Mouse (Mus musculus) midbrain, postnatal 0 days (tissue): ENCODE results near the gene C1rl. TPM values are rescaled to one million over a fixed set of nuclear protein-coding genes. Genes with fewer than 3 reads are reported as not detected.
"Not testable (repeated sequence)": the region's sequence is repeated elsewhere in the genome, so short reads cannot be mapped to it uniquely, and the experiment has no call there.

Experiments
- ATAC-seq: fragments of 200-750 bp; cut with Nextera tagmentation; 2 replicates; pipeline ENCODE4 v1.8.0; 2017; ENCODE audit warnings: moderate number of reproducible peaks, mild to moderate bottlenecking, moderate TSS enrichment, moderate library complexity; ENCODE audit not compliant: low FRiP score
- DNase-seq: peaks from one replicate; pipeline ENCODE4 v3.0.0-alpha.2; 2015; ENCODE audit warnings: low spot score
- H3K27ac ChIP-seq: fragments of 300-500 bp; sonication (generic); 2 replicates; pipeline ENCODE4 v1.5.1; 2014; ENCODE audit warnings: low read depth, mild to moderate bottlenecking, low read length, mixed read lengths
- H3K27me3 ChIP-seq: fragments of 300-500 bp; sonication (generic); 2 replicates; pipeline ENCODE4 v1.6.1; 2014; ENCODE audit warnings: low read length, control low read depth, mixed read lengths; ENCODE audit not compliant: insufficient read depth
- H3K36me3 ChIP-seq: fragments of 300-500 bp; sonication (generic); 2 replicates; pipeline ENCODE4 v1.6.1; 2014; ENCODE audit warnings: low read length, control low read depth, mixed read lengths; ENCODE audit not compliant: insufficient read depth
- H3K4me1 ChIP-seq: fragments of 300-500 bp; sonication (generic); 2 replicates; pipeline ENCODE4 v1.6.1; 2014; ENCODE audit warnings: mild to moderate bottlenecking, control low read depth, antibody characterized with exemption, low read length, mixed read lengths; ENCODE audit not compliant: insufficient read depth
- H3K4me2 ChIP-seq: fragments of 300-500 bp; sonication (generic); 2 replicates; pipeline ENCODE4 v1.6.1; 2014; ENCODE audit warnings: low read depth, mild to moderate bottlenecking, low read length, mixed read lengths; ENCODE audit not compliant: poor library complexity, severe bottlenecking
- H3K4me3 ChIP-seq: fragments of 300-500 bp; sonication (generic); 2 replicates; pipeline ENCODE4 v1.5.1; 2014; ENCODE audit warnings: low read depth, mild to moderate bottlenecking, low read length, moderate library complexity
- H3K9ac ChIP-seq: fragments of 300-500 bp; sonication (generic); replicated peaks from 2 replicates; pipeline ENCODE4 v1.6.1; 2014; ENCODE audit warnings: mild to moderate bottlenecking, low read length, moderate library complexity, mixed read lengths; ENCODE audit not compliant: poor library complexity, severe bottlenecking
- H3K9me3 ChIP-seq: fragments of 300-500 bp; sonication (generic); 2 replicates; pipeline ENCODE4 v1.6.1; 2016; ENCODE audit warnings: low read length, control low read depth
- CTCF ChIP-seq: IDR thresholded peaks from 2 replicates; pipeline ENCODE4 v1.5.1; 2016; ENCODE audit warnings: antibody characterized with exemption, mild to moderate bottlenecking
- WGBS: fragments of 180-500 bp; shearing (Covaris S2); extraction: QIAGEN DNeasy Blood & Tissue Kit; methylation state at CpG from one replicate; pipeline ENCODE4 v1.1.7; 2014; 5-methylcytosine and 5-hydroxymethylcytosine counted together
- polyA plus RNA-seq: library from polyadenylated mRNA; unstranded; fragments of >200 nt; fragmentation: Nextera tagmentation; extraction: Ambion mirVana; gene quantifications from 2 replicates; pipeline ENCODE4 v1.2.1, GENCODE M21; 2015
- total RNA-seq: library from RNA; depleted of rRNA; stranded (reverse); fragments of >200 nt; gene quantifications from 2 replicates; pipeline ENCODE4 v1.2.3, GENCODE M21; 2014

C1rl gene
- total and polyA plus RNA-seq, 2 experiments from 2014 or later = 0.35 TPM; not detected in 1

- Histone ChIP-seq H3K4me2 (no peak overlapping the region), H3K4me3 (no peak overlapping the region), H3K9me3 (no peaks in the 10 kb centered on the region), H3K27ac (no peak overlapping the region), H3K36me3 (no peaks in the 10 kb centered on the region), H3K4me1 (no peaks in the 10 kb centered on the region), H3K27me3 (no peaks in the 10 kb centered on the region), H3K9ac (no peak overlapping the region)
- ATAC-seq (no peak), DNase-seq (no peak)
- TF ChIP-seq CTCF = no peak
- 92% methylated on average over 5 of the region's 5 CpGs for WGBS
Measured at GRCm38 (mm10) chr6:124502021-124502420, 9.1 kb downstream of the C1rl start.

- H3K36me3 ChIP-seq = no peaks in the 10 kb centered on the region
- H3K4me3 ChIP-seq = no peak overlapping the region
- ATAC-seq (no peak), DNase-seq (no peak)
- no peaks in the 10 kb centered on the region for H3K27me3 ChIP-seq
- WGBS = 75% methylated on average over 4 of the region's 4 CpGs
- H3K9ac ChIP-seq = no peak overlapping the region
- H3K9me3 ChIP-seq = no peaks in the 10 kb centered on the region
- TF ChIP-seq CTCF = no peak
- H3K4me1 ChIP-seq = no peaks in the 10 kb centered on the region
- H3K27ac ChIP-seq = no peak overlapping the region
- no peak overlapping the region for H3K4me2 ChIP-seq
Measured at GRCm38 (mm10) chr6:124505028-124505427, 12.1 kb downstream of the C1rl start.

GRCm38 (mm10) chr6:124506991-124507390 lies 14.1 kb downstream of the C1rl start:
- no peaks in the 10 kb centered on the region for H3K27me3 ChIP-seq
- DNase-seq (no peak), ATAC-seq (no peak)
- H3K4me2 ChIP-seq = no peak overlapping the region
- H3K27ac ChIP-seq = no peak overlapping the region
- no peaks in the 10 kb centered on the region for H3K4me1 ChIP-seq
- H3K4me3 ChIP-seq = no peak overlapping the region
- 87% methylated on average over 6 of the region's 6 CpGs for WGBS
- no peak overlapping the region for H3K9ac ChIP-seq
- no peak for TF ChIP-seq CTCF
- H3K36me3 ChIP-seq = no peaks in the 10 kb centered on the region
- no peaks in the 10 kb centered on the region for H3K9me3 ChIP-seq

GRCm38 (mm10) chr6:124508292-124508691 lies 15.4 kb downstream of the C1rl start:
- no peaks in the 10 kb centered on the region for H3K36me3 ChIP-seq
- H3K4me3 ChIP-seq = no peak overlapping the region
- DNase-seq = no peak
- no peaks in the 10 kb centered on the region for H3K4me1 ChIP-seq
- no peak for ATAC-seq
- H3K4me2 ChIP-seq = no peak overlapping the region
- H3K9me3 ChIP-seq = no peaks in the 10 kb centered on the region
- H3K9ac ChIP-seq = no peak overlapping the region
- TF ChIP-seq CTCF = no peak
- no peaks in the 10 kb centered on the region for H3K27me3 ChIP-seq
- 85% methylated on average over 10 of the region's 10 CpGs for WGBS
- H3K27ac ChIP-seq = no peak overlapping the region

GRCm38 (mm10) chr6:124509192-124509591 lies 16.3 kb downstream of the C1rl start:
- not testable (repeated sequence) for H3K4me2 ChIP-seq, H3K4me3 ChIP-seq, H3K4me1 ChIP-seq, H3K9me3 ChIP-seq, H3K9ac ChIP-seq, H3K27me3 ChIP-seq, H3K27ac ChIP-seq, H3K36me3 ChIP-seq, ATAC-seq, DNase-seq
- 88% methylated on average over 5 of the region's 5 CpGs for WGBS

- no peaks in the 10 kb centered on the region for H3K9me3 ChIP-seq
- DNase-seq (no peak), ATAC-seq (no peak)
- no peak overlapping the region for H3K4me3 ChIP-seq
- no peaks in the 10 kb centered on the region for H3K36me3 ChIP-seq
- whole genome bisulfite sequencing = 70% methylated on average over 6 of the region's 6 CpGs
- no peak overlapping the region for H3K27ac ChIP-seq
- H3K9ac ChIP-seq = no peak overlapping the region
- no peaks in the 10 kb centered on the region for H3K4me1 ChIP-seq
- TF ChIP-seq CTCF = no peak
- H3K4me2 ChIP-seq = no peak overlapping the region
- no peaks in the 10 kb centered on the region for H3K27me3 ChIP-seq
Measured at GRCm38 (mm10) chr6:124511936-124512335, 19.0 kb downstream of the C1rl start.
